Mouse (Mus musculus): ENCODE measurements around the gene Nop53. TPM values are rescaled to one million over a fixed set of nuclear protein-coding genes. Genes with fewer than 3 reads are reported as not detected.
"Not testable (repeated sequence)": the region's sequence is repeated elsewhere in the genome, so short reads cannot be mapped to it uniquely, and the experiment has no call there.

The Nop53 gene
- polyA plus RNA-seq, 1 experiment from 2014 or later: 195 TPM

DNA sequence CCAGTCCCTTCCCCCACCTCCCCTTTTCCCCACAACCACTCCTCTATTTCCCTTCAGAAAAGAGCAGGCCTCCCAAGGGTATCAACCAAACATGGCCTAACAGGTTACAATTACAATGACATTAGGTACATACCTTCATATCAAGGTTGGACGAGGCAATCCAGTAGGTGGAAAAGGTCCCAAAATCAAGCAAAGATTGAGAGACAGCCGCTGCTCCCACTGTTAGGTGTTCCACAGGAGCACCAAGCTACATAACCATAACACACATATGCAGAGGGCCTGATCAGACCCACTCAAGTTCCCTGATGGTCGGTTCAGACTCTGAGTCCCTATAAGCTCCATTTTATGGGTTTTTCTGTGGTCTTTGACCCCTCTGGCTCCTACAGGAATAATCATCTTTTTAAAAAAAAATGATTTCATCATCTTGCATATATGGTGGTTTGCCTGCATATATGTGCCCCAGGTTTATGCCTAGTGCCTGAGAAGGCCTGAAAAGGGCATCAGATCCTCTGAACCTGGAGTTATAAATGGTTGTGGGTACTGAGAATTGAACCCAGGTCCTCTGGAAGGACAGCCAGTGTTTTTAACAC lies 29.6 kb downstream of the Nop53 start:
- H3K9me3 ChIP-seq (replicated peaks): no peaks in the 10 kb centered on the region
- H3K27me3 ChIP-seq: no peaks in the 10 kb centered on the region
- no peak overlapping the region for H3K27ac ChIP-seq
- 84% methylated on average over 3 of the region's 3 CpGs for WGBS
- H3K4me2 ChIP-seq: no peak overlapping the region
- no peak overlapping the region for H3K4me3 ChIP-seq (replicated peaks)
- H3K4me1 ChIP-seq: peaks cover 16% of the 10 kb centered on the region
- no peak for ATAC-seq (replicated peaks; ENCODE audit: low FRiP score)
- H3K36me3 ChIP-seq: peaks cover 39% of the 10 kb centered on the region
- H3K9ac ChIP-seq: no peak overlapping the region

DNA sequence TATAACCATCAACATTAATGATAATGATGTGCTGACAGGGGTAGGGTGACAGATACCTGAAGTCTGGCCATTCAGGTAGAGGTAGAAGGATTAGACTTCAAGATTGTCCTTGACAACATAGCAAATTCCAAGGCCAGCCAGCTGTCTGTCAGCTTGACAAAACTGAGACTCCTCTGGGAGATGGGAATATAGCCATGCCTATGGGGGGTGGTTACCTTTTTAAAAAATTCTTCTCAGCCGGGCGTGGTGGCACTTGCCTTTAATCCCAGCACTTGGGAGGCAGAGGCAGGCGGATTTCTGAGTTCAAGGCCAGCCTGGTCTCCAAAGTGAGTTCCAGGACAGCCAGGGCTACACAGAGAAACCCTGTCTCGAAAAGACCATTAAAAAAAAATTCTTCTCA lies 30.2 kb downstream of the Nop53 start:
- not testable (repeated sequence) for H3K4me3 ChIP-seq (replicated peaks); H3K27ac ChIP-seq; H3K27me3 ChIP-seq; ATAC-seq (replicated peaks; ENCODE audit: low FRiP score); H3K9ac ChIP-seq; H3K9me3 ChIP-seq (replicated peaks); H3K4me2 ChIP-seq
- Histone ChIP-seq H3K4me1 (peaks cover 11% of the 10 kb centered on the region), H3K36me3 (peaks cover 39% of the 10 kb centered on the region)
- WGBS: 95% methylated on average over 4 of the region's 4 CpGs

DNA sequence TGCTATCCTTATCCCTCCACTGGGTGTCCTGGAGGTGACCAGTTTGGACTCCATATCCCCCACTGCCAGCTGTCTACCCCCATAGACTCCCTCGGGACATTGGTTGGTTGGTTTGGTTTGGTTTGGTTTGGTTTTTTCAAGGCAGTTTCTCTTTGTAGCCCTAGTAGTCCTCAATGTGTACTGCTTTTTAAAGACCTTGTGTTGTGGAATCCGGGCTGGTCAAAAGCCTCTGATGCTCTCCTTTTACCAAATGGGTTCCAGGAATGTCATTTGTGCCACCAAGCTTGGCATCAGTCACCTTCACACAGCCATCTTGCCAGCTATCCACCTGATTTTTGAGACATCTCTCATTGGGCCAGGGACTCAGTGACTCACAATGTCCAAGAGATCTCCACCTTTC lies 31.1 kb downstream of the Nop53 start:
- peaks cover 32% of the 10 kb centered on the region for H3K36me3 ChIP-seq
- no peak overlapping the region for H3K4me2 ChIP-seq
- H3K9me3 ChIP-seq (replicated peaks): no peaks in the 10 kb centered on the region
- no peaks in the 10 kb centered on the region for H3K27me3 ChIP-seq
- no peak overlapping the region for H3K27ac ChIP-seq
- H3K4me3 ChIP-seq (replicated peaks): no peak overlapping the region
- 86% methylated on average over 2 of the region's 2 CpGs for WGBS
- H3K9ac ChIP-seq: no peak overlapping the region
- peaks cover 2% of the 10 kb centered on the region; the same call in 1 of the 2 replicates for H3K4me1 ChIP-seq
- ATAC-seq (replicated peaks; ENCODE audit: low FRiP score): no peak

DNA sequence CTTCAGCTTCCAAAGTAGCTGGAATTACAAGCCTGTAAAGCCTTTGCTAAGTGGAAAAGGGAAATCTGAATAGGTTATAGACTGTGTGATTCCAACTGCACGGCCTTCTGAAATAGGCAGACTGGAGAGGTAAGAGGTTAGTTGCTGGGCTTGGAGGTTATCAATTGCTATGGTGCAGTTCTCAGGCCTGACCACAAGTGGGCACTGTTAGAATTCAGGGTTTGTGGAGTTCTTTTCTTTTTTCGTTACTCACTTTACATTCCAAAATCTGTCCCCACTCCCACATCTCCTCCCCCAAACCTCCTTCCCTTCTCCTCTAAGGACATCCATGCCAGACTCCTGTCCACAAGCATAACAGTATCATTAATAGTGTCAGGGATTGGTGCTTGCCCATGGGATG lies 31.6 kb downstream of the Nop53 start:
- WGBS: 28% methylated on average over 2 of the region's 2 CpGs
- ATAC-seq (replicated peaks; ENCODE audit: low FRiP score): no peak
- H3K27me3 ChIP-seq: no peaks in the 10 kb centered on the region
- H3K4me3 ChIP-seq (replicated peaks): no peak overlapping the region
- H3K9me3 ChIP-seq (replicated peaks): no peaks in the 10 kb centered on the region
- H3K36me3 ChIP-seq: peaks cover 27% of the 10 kb centered on the region
- no peak overlapping the region for H3K27ac ChIP-seq
- no peak overlapping the region for H3K9ac ChIP-seq
- no peak overlapping the region for H3K4me2 ChIP-seq
- H3K4me1 ChIP-seq: no peaks in the 10 kb centered on the region

DNA sequence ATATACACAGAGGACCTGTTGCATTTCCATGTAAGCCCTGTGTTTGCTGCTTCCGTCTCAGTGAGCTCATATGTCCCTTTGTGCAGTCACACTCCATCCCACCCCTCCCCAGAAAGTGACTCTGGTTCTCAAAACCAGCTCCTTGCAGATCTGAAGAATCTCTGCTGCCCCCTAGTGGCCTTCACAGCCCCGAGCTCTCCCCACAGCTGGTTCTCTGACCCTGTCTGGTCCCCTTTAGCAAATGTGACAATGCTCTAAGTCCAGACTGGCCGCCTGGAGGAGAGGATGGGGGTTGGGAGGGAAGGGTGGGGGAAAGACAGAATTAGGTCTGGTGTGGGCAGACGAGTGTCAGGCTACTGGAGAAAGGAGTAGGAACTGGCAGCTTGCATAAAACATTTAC lies 33.7 kb downstream of the Nop53 start:
- no peak overlapping the region for H3K9ac ChIP-seq
- under 1% methylated on average over 4 of the region's 4 CpGs for WGBS
- no peak overlapping the region for H3K4me2 ChIP-seq
- H3K36me3 ChIP-seq: peaks cover 8% of the 10 kb centered on the region
- H3K4me3 ChIP-seq (replicated peaks): no peak overlapping the region
- H3K4me1 ChIP-seq: no peaks in the 10 kb centered on the region
- no peaks in the 10 kb centered on the region for H3K27me3 ChIP-seq
- H3K27ac ChIP-seq: no peak overlapping the region
- peak; percentile 82 for ATAC-seq (replicated peaks; ENCODE audit: low FRiP score)
- H3K9me3 ChIP-seq (replicated peaks): no peaks in the 10 kb centered on the region

DNA sequence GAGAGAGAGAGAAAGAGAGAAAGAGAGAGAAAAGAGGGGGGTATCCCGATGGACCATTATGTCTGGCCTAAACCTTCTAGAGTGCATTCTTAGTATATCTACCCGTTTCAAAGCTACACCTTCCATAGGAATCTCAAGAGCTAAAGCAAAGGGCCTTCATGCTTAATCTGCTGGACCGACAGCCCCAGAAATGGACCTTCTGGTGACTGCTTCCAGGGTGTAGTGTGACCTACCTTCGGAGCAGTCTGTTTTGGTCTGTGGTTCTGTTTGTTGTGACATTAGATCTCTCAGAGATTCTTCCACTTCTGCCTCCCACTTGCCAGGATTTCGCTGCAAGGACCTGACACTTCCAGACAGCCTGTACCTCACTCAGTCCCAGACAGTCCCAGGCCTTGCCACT lies 35.4 kb downstream of the Nop53 start:
- no peaks in the 10 kb centered on the region for H3K4me1 ChIP-seq
- H3K36me3 ChIP-seq: no peaks in the 10 kb centered on the region
- no peak overlapping the region for H3K9ac ChIP-seq
- H3K9me3 ChIP-seq (replicated peaks): no peaks in the 10 kb centered on the region
- no peak overlapping the region for H3K4me2 ChIP-seq
- no peak overlapping the region for H3K4me3 ChIP-seq (replicated peaks)
- WGBS: 68% methylated on average over 5 of the region's 5 CpGs
- no peak for ATAC-seq (replicated peaks; ENCODE audit: low FRiP score)
- no peak overlapping the region for H3K27ac ChIP-seq
- no peaks in the 10 kb centered on the region for H3K27me3 ChIP-seq

DNA sequence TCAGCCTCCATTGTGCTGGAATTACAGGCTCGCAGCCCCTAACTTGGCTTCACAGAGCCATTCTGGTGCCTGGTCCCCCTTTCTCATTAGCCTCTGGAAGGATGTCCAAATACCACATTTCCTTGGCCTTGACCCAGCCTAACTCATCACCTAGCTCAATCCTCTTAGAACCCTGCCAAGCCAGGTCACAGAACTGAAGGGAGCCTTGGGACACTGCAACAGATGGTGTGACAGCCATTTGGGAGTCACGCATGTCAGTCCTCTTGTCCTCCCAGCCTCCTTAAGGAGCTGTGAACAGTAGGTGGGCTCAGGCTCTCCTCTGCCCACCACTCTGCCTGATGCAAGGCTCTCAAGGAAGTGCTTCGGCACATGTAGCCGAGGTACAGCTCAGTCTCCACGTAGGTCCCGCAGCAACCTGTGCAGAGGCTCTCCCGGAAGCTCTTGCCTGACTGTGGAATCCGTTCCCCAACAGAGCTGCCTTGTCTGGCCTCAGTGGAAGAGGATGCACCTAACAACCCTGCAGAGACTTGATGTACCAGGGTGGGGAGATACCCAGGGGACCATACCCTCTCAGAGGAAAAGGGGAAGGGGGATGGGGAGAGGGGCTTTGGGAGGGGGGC lies 37.8 kb downstream of the Nop53 start:
- ATAC-seq (replicated peaks; ENCODE audit: low FRiP score): no peak
- no peaks in the 10 kb centered on the region for H3K9me3 ChIP-seq (replicated peaks)
- WGBS: 84% methylated on average over 8 of the region's 8 CpGs
- no peak overlapping the region for H3K4me3 ChIP-seq (replicated peaks)
- H3K27me3 ChIP-seq: no peaks in the 10 kb centered on the region
- no peak overlapping the region for H3K4me2 ChIP-seq
- H3K36me3 ChIP-seq: no peaks in the 10 kb centered on the region
- no peak overlapping the region for H3K27ac ChIP-seq
- H3K9ac ChIP-seq: no peak overlapping the region
- no peaks in the 10 kb centered on the region for H3K4me1 ChIP-seq

DNA sequence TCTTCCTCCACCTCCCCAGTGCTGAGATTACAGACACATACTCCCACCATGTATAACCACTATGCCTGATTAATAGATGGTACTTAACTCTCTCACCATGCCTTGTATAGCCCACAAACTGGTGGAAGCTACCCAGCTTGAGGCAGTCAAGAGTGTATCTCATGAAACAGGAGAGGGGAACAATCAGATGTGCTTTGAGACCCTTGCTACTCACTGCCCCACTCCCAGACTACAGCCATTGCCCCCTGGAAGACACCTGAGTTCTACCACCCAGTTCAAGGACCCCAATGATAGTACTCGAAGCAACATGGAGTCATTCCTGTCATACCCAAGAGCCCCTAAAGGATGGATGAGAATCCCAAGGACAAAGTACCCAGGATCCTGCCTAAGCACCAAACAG lies 39.3 kb downstream of the Nop53 start:
- Histone ChIP-seq H3K36me3 (no peaks in the 10 kb centered on the region), H3K4me3 (replicated peaks) (no peak overlapping the region), H3K27me3 (no peaks in the 10 kb centered on the region), H3K4me2 (no peak overlapping the region), H3K9me3 (replicated peaks) (no peaks in the 10 kb centered on the region), H3K4me1 (no peaks in the 10 kb centered on the region), H3K27ac (no peak overlapping the region), H3K9ac (no peak overlapping the region)
- WGBS: 93% methylated on average over 1 of the region's 1 CpGs
- no peak for ATAC-seq (replicated peaks; ENCODE audit: low FRiP score)

DNA sequence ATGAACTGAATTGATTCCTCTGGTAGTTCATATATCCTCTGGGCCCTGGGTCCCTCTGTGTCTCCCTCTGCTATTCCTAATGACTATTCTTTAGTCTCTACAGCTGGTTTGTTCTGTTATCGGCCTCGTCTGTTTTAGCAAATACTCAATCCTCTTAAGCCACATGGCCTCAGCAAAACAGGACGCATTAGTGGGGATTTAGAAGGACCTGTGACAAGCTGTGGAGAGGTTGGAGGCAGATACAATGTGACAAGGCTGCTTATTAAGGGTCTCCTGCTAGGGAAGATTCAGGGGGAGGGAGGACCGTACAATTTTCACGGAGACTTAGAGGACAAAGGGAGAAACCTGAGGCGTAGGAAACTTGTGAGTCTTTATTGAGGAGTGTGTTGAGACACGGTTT lies 40.0 kb downstream of the Nop53 start:
- Histone ChIP-seq H3K36me3 (no peaks in the 10 kb centered on the region), H3K4me3 (replicated peaks) (no peak overlapping the region), H3K27ac (no peak overlapping the region), H3K27me3 (no peaks in the 10 kb centered on the region), H3K4me1 (no peaks in the 10 kb centered on the region), H3K9ac (no peak overlapping the region), H3K4me2 (no peak overlapping the region), H3K9me3 (replicated peaks) (no peaks in the 10 kb centered on the region)
- WGBS: 87% methylated on average over 7 of the region's 7 CpGs
- no peak for ATAC-seq (replicated peaks; ENCODE audit: low FRiP score)

DNA sequence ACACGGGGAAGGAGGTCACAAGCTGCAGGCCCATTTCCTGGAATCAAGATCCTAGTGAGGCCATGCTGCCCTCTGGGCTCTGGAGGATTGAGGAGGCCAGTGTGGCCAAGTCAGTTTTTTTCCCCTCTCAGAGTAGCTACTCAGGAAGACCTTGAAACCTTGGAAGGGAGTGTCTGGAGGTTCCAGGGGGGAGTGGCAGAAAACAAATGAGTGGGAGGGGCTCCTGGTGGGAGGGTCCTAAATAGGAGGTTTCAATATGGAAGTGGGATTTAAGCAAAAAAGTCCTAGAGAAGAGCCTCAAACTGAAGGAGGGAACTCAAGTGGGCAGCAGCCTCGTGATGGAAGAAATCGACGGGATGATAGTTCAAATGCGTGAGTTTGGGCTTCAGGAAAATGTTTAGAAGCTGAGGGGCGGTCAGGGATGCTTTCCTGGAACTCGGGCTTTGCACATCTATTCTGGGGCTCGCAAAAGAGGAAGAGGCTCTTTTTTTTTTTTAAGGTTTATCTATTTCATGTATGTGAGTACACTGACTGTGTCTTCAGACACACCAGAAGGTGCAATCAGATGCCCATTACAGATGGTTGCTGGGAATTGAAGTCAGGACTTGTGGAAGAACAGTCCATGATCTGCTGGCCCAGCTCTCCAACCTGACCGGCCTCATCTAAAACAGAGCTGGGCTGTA lies 44.4 kb downstream of the Nop53 start:
- Histone ChIP-seq H3K9ac (no peak overlapping the region), H3K27ac (no peak overlapping the region), H3K4me2 (no peak overlapping the region), H3K27me3 (no peaks in the 10 kb centered on the region), H3K36me3 (no peaks in the 10 kb centered on the region), H3K4me1 (no peaks in the 10 kb centered on the region), H3K9me3 (replicated peaks) (no peaks in the 10 kb centered on the region), H3K4me3 (replicated peaks) (no peak overlapping the region)
- ATAC-seq (replicated peaks; ENCODE audit: low FRiP score): no peak
- 80% methylated on average over 9 of the region's 9 CpGs for WGBS

DNA sequence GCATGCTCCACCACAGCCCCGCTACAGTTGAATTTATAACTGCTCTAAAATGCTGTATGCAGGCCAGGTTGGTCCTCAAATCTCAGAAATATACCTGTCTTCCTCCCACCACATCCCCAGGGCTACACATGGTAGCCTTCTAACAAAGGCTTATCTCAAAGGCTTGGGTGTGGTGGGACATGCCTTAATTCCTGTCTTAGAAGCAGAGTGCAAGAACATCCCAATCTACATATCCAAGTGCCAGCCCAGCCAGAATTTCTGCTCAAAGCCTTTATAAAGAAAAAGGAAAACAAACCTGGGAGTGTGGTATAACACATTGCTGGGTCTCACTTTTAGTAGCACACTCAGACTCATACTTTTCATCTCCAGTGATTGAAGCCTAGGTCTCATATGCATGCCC lies 51.6 kb downstream of the Nop53 start:
- ATAC-seq (replicated peaks; ENCODE audit: low FRiP score): no peak
- WGBS: 69% methylated on average over 1 of the region's 1 CpGs

More for the DNA sequence above, 51.6 kb downstream of the Nop53 start:
- Histone ChIP-seq H3K9me3 (replicated peaks) (no peaks in the 10 kb centered on the region), H3K4me1 (no peaks in the 10 kb centered on the region), H3K27me3 (no peaks in the 10 kb centered on the region), H3K36me3 (no peaks in the 10 kb centered on the region), H3K9ac (no peak overlapping the region), H3K4me3 (replicated peaks) (no peak overlapping the region), H3K27ac (no peak overlapping the region), H3K4me2 (no peak overlapping the region)
